Mouse (Mus musculus): ENCODE measurements around the gene Otop2. TPM values are rescaled to one million over a fixed set of nuclear protein-coding genes. Genes with fewer than 3 reads are reported as not detected.

Gene Otop2
- total RNA-seq, 2 experiments from 2014 or later, result 0.62 to 0.96 TPM

DNA sequence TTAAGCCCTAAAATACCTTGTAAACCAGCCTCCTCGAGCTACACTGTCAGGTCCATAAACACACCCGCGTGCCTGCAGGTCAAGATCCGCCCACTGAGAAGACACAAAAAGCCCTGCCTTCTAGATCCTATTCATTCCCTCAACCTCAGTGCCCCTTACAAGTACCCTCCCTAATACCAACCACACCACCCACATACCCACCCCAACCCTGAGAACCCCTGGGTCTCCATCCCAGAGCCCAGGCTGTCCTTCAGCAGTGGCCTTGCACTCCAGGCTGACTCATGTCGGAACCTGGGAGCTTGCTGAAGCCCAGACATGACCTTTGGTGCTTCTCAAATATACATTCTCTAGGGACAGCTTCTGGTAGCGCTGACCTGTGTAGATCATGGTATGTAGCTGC is 32.2 kb upstream of the Otop2 start:
- DNase-seq (ENCODE audit: low spot score in 2 of 2), result no peak
- intact Hi-C loops (cut with DNase I), result loop anchor here (5.0 kb wide), 1 partner anchor 192 kb away; no protein-coding TSS in a partner anchor

DNA sequence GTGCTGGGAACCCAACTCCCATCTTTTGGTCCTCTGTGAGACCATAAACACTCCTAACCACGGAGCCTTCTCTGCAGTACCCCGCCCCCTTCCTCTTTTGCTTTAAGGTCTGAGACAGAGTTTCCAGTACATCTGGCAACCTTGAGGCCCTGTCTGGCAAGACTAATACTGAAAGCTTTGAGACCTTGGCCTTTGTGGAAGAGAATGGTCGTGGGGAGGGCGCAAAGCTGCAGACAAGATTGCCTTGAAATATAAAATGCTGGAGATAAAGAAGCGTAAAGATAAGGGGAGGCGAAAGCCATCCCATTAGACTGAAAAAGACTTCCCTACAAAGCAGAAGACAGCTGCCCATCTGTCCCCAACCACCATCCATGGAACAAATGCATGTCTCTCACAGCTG is 31.5 kb upstream of the Otop2 start:
- no peak for DNase-seq (ENCODE audit: low spot score in 2 of 2)
- intact Hi-C loops (cut with DNase I), result no loop called here

DNA sequence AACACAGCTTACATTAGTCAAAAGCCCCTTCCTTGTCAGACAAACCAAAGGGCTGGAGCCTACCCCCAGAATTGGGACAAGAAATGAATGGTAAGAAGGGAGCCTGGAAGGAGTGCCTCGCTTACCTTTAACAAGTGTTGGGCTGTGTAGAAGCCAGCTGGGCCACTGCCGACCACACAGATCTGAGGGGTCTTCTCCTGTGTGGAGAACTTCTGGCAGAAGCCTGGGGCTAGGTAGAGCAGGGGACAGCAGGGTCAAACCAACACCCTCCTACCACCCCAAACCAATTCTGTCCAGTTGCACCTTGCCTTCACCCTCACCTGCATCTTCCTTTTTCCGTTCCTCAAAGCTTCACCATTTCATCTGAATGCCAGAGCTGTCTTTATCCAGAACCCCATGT is 31.0 kb upstream of the Otop2 start:
- DNase-seq (ENCODE audit: low spot score in 2 of 2), result no peak
- intact Hi-C loops (cut with DNase I), result no loop called here

GRCm38 (mm10) chr11:115276780-115277603 is 30.0 kb upstream of the Otop2 start, which contains the start of gene Fdxr:
TSS of gene Fdxr (minus strand) at chr11:115277050.
- DNase-seq (ENCODE audit: low spot score in 2 of 2), result peak; percentile 97 to 100
- intact Hi-C loops (cut with DNase I), result no loop called here

GRCm38 (mm10) chr11:115277604-115277975 is 29.4 kb upstream of the Otop2 start:
- intact Hi-C loops (cut with DNase I), result no loop called here
- no peak for DNase-seq (ENCODE audit: low spot score in 2 of 2)

DNA sequence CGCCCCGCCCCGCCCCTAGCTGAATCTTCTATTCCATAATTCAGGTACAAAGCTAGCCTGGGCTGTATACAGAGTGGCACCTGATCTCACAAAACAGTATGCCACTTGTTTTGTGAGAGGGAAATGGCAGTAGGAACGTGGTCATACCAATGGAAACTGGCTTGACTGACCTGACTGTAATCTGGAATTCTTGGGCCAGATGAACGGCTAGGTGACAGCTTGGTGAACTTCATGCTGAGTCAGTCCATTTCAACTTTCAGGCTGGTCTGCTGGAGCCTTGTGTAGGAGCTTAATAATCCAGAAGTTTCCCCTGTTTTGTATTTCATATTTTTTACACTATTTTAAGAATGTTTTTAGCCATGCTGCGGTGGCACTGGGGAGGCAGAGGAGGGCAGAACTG is 28.8 kb upstream of the Otop2 start:
- DNase-seq (ENCODE audit: low spot score in 2 of 2), result no peak
- intact Hi-C loops (cut with DNase I), result no loop called here

DNA sequence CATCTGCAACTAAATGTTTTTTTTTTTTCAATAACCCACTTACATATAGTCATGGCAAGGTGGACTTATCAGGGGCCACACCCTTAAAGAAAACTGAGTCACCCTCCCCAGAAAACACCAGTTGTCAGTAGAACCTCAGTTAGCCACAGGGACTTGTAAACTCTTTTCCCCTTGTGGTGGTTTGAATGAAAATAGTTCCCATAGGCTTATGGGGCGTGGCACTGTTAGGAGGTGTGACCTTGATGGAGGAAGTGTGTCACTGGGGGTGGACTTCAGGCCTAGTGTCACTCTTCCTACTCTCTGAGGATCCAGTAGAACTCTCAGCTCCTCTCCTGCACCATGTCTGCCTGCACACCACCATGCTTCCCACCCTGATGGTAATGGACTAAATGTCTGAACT is 27.2 kb upstream of the Otop2 start:
- intact Hi-C loops (cut with DNase I), result no loop called here
- DNase-seq (ENCODE audit: low spot score in 2 of 2), result no peak

DNA sequence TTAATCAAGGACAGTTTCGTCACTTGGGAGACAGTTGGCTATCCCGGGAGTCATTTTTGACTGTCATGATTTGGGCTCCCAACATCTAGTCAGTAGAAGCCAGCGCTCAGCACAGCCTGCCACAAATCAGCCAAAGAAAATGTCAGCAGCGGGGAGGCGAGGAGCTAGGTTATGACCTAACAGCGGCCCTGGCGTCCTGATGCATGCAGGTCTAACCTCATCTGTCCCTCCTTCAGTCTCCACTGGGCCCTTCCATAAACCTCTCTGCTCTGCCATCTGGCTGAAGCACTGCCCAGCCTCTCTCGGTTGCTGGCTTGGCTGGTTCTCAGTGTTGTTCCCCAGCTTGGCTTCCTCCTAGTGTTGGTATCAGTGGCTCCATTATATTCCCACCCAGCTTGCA is 24.7 kb upstream of the Otop2 start:
- intact Hi-C loops (cut with DNase I), result no loop called here
- DNase-seq (ENCODE audit: low spot score in 2 of 2), result peak; percentile 34 to 36

DNA sequence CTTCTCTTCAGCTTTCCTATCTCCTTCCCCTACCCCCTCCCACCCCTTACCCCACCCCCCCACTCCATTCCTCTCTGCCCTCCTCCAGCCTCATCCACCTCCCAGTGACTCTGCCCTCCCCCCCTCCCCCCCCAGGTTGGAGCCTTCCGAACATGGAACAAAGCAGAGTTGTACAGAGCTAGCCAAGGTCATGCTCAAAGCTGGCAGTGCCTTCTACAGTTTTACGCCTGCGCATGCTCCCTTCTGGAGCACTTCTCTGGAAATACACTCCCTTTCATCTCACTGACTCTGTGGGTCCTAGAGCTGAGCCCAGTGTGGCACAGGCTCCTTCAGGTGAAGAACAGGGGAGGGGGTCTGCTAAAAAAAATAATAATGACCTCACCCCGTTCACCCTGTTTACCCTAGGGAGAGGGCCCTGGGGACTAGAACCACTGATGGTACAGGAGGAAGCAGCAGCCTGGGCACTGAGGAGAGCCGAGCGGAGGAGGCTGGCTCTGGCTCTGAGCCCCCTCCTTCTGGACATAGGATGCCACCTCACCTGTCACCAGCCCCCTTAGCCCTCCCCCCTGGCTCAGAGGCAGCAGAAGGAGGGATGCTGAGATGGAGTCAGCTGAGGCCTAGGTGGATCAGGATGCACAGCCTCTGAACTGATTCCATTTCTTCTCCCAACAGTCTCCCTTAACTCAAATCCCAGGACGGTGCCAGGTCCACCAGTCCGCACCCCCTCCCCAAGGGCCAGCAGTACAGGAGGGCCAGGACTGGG is 24.1 kb upstream of the Otop2 start:
- DNase-seq (ENCODE audit: low spot score in 2 of 2), result peak in 1 of 2 experiments; percentile 37
- intact Hi-C loops (cut with DNase I), result no loop called here

- intact Hi-C loops (cut with DNase I), result no loop called here
- DNase-seq (ENCODE audit: low spot score in 2 of 2), result no peak
These were observed 23.5 kb upstream of the Otop2 start for GRCm38 (mm10) chr11:115283486-115283765.

DNA sequence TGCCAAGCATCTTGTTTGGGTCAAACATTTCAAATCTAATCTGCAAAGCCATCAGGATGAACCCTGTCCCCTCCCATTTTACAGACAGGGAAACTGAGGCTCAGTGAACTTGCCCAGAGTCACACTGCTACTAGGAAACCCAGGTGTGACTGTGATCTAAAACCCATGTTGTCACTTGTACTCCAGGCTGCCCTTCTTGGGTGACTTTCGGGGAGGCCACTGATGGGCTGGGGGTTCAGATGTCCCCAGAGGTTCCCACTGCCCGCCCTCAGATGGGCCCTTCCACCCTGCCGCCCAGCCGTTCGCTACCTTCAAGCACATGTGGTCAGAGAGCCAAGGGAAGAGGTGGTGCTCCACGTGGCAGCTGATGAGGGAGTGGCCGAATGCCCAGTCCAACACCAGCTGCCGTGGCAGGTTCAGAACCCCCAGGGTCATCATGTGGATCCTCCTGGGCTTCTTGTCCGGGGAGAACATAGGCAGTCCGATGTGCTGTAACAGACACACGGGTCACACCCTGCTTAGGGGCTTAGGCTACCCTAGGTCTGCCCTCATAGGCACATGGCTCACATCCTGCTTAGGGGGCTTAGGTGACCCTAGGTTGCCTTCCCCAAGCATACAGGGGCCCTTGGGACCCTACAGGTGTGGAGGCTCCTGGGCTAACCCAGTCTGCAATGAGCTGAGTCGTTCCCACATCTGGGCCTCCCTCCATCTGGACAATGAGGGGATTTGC is 22.9 kb upstream of the Otop2 start:
- intact Hi-C loops (cut with DNase I), result no loop called here
- no peak for DNase-seq (ENCODE audit: low spot score in 2 of 2)

- intact Hi-C loops (cut with DNase I), result no loop called here
These were observed 21.7 kb upstream of the Otop2 start for GRCm38 (mm10) chr11:115285282-115285681.

DNA sequence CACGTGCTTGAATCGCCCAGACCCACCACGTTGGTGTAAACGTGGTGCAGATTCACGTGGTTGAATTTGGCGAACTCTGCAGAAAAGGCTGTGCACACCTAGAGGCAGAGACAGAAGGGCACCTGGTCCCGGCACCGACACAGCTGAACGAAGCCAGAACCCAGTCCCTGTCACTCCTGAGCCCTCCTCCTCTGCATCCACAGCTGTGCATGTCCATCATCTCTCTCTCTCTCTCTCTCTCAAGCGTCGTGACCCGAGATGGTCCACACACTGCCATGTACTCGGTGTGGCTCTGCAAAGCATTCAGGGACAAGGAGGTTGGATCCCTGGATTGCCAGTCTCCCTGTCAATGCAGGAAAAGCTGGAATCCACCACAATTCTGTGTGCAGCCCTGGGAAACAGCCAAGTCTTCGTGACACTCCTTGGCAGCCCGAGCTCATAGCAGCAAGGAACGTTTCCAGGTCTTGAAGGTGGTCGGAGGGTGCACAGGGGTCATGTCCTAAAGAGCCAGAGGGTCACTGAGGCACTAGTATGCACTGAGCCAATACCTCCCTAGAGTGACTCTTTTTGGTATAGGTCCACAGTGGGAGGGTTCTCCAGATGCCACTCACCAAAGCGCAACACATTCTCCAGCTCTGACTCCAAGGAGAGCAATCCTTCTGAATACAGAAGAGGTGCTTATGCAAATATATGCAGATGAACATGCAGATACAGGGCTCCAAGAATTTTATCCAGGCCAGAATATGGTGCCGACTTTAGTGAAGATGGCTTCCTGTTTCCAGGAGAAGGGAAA is 20.6 kb upstream of the Otop2 start:
- intact Hi-C loops (cut with DNase I), result no loop called here
- DNase-seq (ENCODE audit: low spot score in 2 of 2), result peak in 1 of 2 experiments; percentile 61

More at GRCm38 (mm10) chr11:115285282-115285681, 21.7 kb upstream of the Otop2 start:
- no peak for DNase-seq (ENCODE audit: low spot score in 2 of 2)

DNA sequence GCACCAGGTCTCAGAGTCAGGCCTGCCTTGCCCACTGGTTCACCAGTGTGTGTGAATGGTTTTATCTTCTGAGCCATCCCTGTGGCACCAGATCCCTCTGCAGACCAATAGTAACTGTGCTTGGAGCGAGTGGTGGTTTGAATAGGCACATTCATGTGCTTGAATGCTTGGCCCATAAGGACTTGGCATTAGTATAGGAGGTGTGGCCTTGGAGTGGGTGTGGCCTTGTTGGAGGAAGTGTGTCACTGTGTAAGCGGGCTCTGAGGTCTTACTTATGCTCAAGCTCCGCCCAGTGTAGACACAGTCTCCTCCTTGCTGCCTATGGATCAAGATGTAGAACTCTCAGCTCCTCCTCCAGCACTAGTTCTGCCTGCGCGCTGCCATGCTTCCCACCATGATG is 19.6 kb upstream of the Otop2 start:
- DNase-seq (ENCODE audit: low spot score in 2 of 2), result no peak
- intact Hi-C loops (cut with DNase I), result no loop called here

DNA sequence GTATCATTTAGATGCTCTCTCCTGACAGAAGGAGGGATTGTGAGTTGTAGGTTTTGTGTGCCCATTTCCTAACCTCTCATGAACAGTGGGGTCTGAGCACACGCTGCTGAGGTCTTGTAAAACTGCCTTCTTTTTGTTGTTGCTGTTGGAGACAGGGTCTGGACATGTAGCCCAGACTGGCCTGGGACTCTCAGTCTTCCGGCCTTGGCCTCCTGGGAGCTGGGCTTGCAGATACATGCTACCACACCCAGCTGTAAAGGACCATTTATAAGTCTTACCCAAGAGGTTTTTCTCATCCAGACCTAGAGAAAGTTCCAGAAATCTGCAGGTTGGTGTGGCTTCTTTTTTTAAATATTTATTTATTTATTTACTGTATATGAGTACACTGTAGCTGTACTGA is 18.7 kb upstream of the Otop2 start:
- intact Hi-C loops (cut with DNase I), result no loop called here
- DNase-seq (ENCODE audit: low spot score in 2 of 2), result no peak

GRCm38 (mm10) chr11:115289885-115290284 is 17.1 kb upstream of the Otop2 start:
- no peak for DNase-seq (ENCODE audit: low spot score in 2 of 2)
- intact Hi-C loops (cut with DNase I), result no loop called here

- no peak for DNase-seq (ENCODE audit: low spot score in 2 of 2)
- intact Hi-C loops (cut with DNase I), result no loop called here
These were observed 16.6 kb upstream of the Otop2 start for GRCm38 (mm10) chr11:115290314-115290713.

DNA sequence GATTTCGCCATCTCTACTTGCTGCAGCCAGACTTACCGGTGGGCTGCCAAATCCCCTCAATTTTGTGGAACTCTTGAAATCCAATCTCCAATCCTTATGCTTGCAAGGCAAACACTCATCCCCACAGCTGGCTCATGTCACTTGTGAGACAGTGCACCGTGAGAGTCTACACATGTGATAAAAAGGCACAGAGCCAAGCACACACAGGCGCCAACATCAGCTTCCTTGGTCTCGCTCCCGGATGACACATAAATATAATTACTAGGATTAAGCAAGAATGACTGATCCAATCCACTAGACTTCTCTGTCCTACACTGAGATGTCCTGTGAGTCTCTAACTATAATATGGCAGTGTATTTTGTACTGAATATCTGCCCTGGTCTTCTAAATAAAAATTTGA is 16.0 kb upstream of the Otop2 start:
- DNase-seq (ENCODE audit: low spot score in 2 of 2), result no peak
- intact Hi-C loops (cut with DNase I), result no loop called here

DNA sequence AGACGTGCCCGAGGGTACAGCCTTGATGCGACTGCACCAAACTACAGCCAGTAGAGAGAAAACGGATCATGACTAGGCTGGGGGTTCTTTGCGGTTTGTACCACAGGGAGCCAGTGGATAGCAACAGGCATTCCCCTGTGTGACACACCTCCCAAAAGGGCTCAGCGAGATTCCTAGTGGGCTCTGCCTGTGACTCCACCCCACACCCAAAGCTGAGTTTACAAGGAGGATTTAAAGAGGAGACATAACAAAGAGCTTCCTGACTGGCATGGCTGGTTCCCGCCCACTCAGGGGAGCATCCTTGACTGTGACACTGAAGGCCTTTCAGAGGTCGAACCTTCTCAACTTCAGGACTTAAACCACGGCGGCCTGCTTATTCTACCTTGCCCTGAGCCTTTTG is 15.5 kb upstream of the Otop2 start:
- no peak for DNase-seq (ENCODE audit: low spot score in 2 of 2)
- intact Hi-C loops (cut with DNase I), result no loop called here

Data from left cerebral cortex, postnatal 25 days (tissue).